Mouse (Mus musculus) hindbrain, embryonic 14.5 days (tissue): ENCODE results near the gene Rtel1. TPM values are rescaled to one million over a fixed set of nuclear protein-coding genes. Genes with fewer than 3 reads are reported as not detected.

ENCODE experiments used
- ATAC-seq: fragments of 200-750 bp; cut with Nextera tagmentation; 2 replicates; pipeline ENCODE4 v1.8.0; 2017; ENCODE audit warnings: moderate number of reproducible peaks, mild to moderate bottlenecking, moderate TSS enrichment, moderate library complexity; ENCODE audit not compliant: low FRiP score
- DNase-seq: peaks from one replicate; pipeline ENCODE4 v3.0.0-alpha.2; 2015; ENCODE audit warnings: low spot score
- H3K27ac ChIP-seq: fragments of 300-500 bp; sonication (generic); 2 replicates; pipeline ENCODE4 v1.5.1; 2014; ENCODE audit warnings: mild to moderate bottlenecking, moderate library complexity
- H3K27me3 ChIP-seq: fragments of 300-500 bp; sonication (generic); 2 replicates; pipeline ENCODE4 v1.6.1; 2014; ENCODE audit warnings: mild to moderate bottlenecking, low read length, mixed read lengths; ENCODE audit not compliant: control insufficient read depth, insufficient read depth
- H3K36me3 ChIP-seq: fragments of 300-500 bp; sonication (generic); replicated peaks from 2 replicates; pipeline ENCODE4 v1.6.1; 2014; ENCODE audit not compliant: control insufficient read depth, insufficient read depth
- H3K4me1 ChIP-seq: fragments of 300-500 bp; sonication (generic); replicated peaks from 2 replicates; pipeline ENCODE4 v1.6.1; 2014; ENCODE audit warnings: antibody characterized with exemption, low read length, mixed read lengths; ENCODE audit not compliant: control insufficient read depth, insufficient read depth
- H3K4me2 ChIP-seq: fragments of 300-500 bp; sonication (generic); replicated peaks from 2 replicates; pipeline ENCODE4 v1.6.1; 2014; ENCODE audit warnings: mild to moderate bottlenecking, moderate library complexity
- H3K4me3 ChIP-seq: fragments of 300-500 bp; sonication (generic); replicated peaks from 2 replicates; pipeline ENCODE4 v1.5.1; 2014; ENCODE audit warnings: mild to moderate bottlenecking, low read length
- H3K9ac ChIP-seq: fragments of 300-500 bp; sonication (generic); 2 replicates; pipeline ENCODE4 v1.6.1; 2014
- H3K9me3 ChIP-seq: fragments of 300-500 bp; sonication (generic); 2 replicates; pipeline ENCODE4 v1.6.1; 2016; ENCODE audit warnings: low read length; ENCODE audit not compliant: control insufficient read depth
- WGBS: fragments of 180-500 bp; shearing (Covaris S2); extraction: QIAGEN DNeasy Blood & Tissue Kit; methylation state at CpG from one replicate; pipeline ENCODE4 v1.1.7; 2014; 5-methylcytosine and 5-hydroxymethylcytosine counted together
- polyA plus RNA-seq: library from polyadenylated mRNA; unstranded; fragments of >200 nt; fragmentation: Nextera tagmentation; extraction: Ambion mirVana; gene quantifications from 2 replicates; pipeline ENCODE4 v1.2.1, GENCODE M21; 2014

Rtel1 gene
- polyA plus RNA-seq, 1 experiment from 2014 or later, result 40.8 TPM

- Histone ChIP-seq H3K36me3 (peaks cover 64% of the 10 kb centered on the region), H3K4me3 (no peak overlapping the region), H3K9ac (no peak overlapping the region), H3K27ac (no peak overlapping the region), H3K27me3 (no peaks in the 10 kb centered on the region), H3K4me1 (no peaks in the 10 kb centered on the region), H3K9me3 (no peaks in the 10 kb centered on the region), H3K4me2 (no peak overlapping the region)
- no peak for DNase-seq
- WGBS, result 89% methylated on average over 5 of the region's 5 CpGs
- ATAC-seq, result no peak
Observed at GRCm38 (mm10) chr2:181380251-181380650, 60.7 kb downstream of the Rtel1 start.

DNA sequence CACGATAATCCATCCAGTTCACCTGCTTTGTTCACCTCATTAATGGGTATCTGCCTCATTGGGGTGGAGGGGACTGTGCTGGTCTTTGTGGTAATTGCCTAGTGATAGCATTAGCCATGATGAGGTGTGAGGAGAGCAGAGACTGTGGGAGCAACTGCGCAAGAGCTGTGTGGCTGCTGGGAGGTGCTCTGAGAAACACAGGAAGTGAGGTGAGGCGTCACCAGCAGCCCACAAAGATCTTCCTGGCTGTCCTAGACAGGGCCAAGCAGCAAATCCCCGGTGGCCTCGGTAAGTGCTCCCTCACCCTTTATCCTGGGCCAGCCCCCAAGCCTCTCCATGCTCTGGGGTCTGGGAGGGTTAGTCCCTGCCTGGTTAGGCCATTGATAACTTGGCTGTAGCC lies 61.6 kb downstream of the Rtel1 start:
- no peaks in the 10 kb centered on the region for H3K4me1 ChIP-seq
- WGBS, result 90% methylated on average over 5 of the region's 5 CpGs
- H3K27me3 ChIP-seq, result no peaks in the 10 kb centered on the region
- no peak overlapping the region for H3K4me2 ChIP-seq
- no peak for ATAC-seq
- peaks cover 73% of the 10 kb centered on the region for H3K36me3 ChIP-seq
- H3K9me3 ChIP-seq, result no peaks in the 10 kb centered on the region
- DNase-seq, result no peak
- no peak overlapping the region for H3K27ac ChIP-seq
- H3K4me3 ChIP-seq, result no peak overlapping the region
- no peak overlapping the region for H3K9ac ChIP-seq

DNA sequence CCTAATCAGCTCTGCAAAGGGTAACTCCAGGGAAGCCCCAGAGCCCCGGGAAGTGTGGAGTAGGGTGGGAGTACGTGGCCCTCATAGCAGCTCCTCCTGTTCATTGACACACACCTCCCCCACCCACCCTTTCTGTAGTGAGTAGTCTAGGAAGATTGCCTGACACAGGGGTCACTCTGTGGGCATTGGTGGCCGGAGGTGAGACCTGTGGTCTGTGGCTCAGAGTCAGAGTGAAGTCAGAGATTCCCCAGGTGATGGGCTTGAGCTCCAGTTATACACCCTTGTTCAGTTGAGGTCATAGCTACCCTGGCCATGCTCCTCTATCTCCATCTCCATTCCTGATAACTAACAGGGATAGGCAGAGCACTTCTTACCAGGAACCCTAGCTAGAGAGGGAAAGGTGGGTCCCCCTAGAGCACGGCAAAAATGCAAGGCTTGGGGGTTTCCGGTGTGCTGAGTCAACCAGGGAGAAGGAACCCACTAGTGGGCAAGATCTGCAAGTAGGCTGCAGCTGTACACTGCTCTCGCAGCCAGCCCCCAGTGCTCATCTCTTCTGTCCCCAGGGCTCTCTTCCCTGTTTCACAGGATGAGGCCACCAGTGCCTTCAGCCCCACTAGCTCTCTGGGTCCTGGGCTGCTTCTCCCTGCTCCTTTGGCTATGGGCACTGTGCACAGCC lies 62.2 kb downstream of the Rtel1 start:
- no peaks in the 10 kb centered on the region for H3K4me1 ChIP-seq
- no peaks in the 10 kb centered on the region for H3K9me3 ChIP-seq
- no peaks in the 10 kb centered on the region for H3K27me3 ChIP-seq
- H3K4me2 ChIP-seq, result no peak overlapping the region
- ATAC-seq, result no peak
- H3K9ac ChIP-seq, result no peak overlapping the region
- H3K27ac ChIP-seq, result no peak overlapping the region
- peaks cover 78% of the 10 kb centered on the region for H3K36me3 ChIP-seq
- DNase-seq, result no peak
- 90% methylated on average over 6 of the region's 6 CpGs for WGBS
- H3K4me3 ChIP-seq, result no peak overlapping the region

DNA sequence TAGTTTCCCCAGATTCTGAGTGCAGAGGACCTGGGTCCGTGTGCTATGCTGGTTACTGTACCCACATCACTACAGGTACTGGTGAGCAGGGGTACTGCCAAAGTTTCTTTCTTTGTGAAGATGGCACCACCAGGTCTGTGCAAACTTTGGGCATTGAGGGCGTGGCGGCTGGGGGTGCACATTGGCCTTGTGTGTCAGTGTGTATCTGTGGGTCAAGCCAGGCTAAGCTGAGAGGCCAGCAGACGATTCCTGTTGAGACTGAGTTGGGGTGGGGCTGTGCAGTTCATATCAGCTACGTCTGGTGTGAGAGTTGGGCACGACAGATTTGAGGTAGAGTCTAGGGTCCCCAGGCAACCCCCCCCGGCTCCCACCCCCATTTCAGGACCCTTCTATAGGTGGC lies 64.9 kb downstream of the Rtel1 start:
- Histone ChIP-seq H3K9ac (no peak overlapping the region), H3K4me1 (no peaks in the 10 kb centered on the region), H3K27ac (no peak overlapping the region), H3K4me2 (no peak overlapping the region), H3K4me3 (no peak overlapping the region), H3K36me3 (peaks cover 77% of the 10 kb centered on the region), H3K9me3 (no peaks in the 10 kb centered on the region), H3K27me3 (no peaks in the 10 kb centered on the region)
- no peak for DNase-seq
- peak; percentile 4; the same call in 1 of the 2 replicates for ATAC-seq
- 90% methylated on average over 7 of the region's 7 CpGs for WGBS

- Histone ChIP-seq H3K4me2 (no peak overlapping the region), H3K4me1 (no peaks in the 10 kb centered on the region), H3K9me3 (no peaks in the 10 kb centered on the region), H3K27me3 (no peaks in the 10 kb centered on the region), H3K27ac (no peak overlapping the region; the same call in 1 of the 2 replicates), H3K36me3 (peaks cover 77% of the 10 kb centered on the region), H3K9ac (no peak overlapping the region), H3K4me3 (no peak overlapping the region)
- 80% methylated on average over 4 of the region's 4 CpGs for WGBS
- no peak for DNase-seq
- peak; percentile 58; the same call in 1 of the 2 replicates for ATAC-seq
Observed at GRCm38 (mm10) chr2:181384919-181385391, 65.4 kb downstream of the Rtel1 start.

- no peaks in the 10 kb centered on the region for H3K27me3 ChIP-seq
- DNase-seq (no peak), ATAC-seq (no peak)
- no peak overlapping the region for H3K27ac ChIP-seq
- 88% methylated on average over 3 of the region's 3 CpGs for WGBS
- no peak overlapping the region for H3K4me2 ChIP-seq
- H3K9ac ChIP-seq, result no peak overlapping the region
- H3K36me3 ChIP-seq, result peaks cover 77% of the 10 kb centered on the region
- H3K4me3 ChIP-seq, result no peak overlapping the region
- no peaks in the 10 kb centered on the region for H3K4me1 ChIP-seq
- H3K9me3 ChIP-seq, result no peaks in the 10 kb centered on the region
Observed at GRCm38 (mm10) chr2:181385885-181386284, 66.3 kb downstream of the Rtel1 start.

DNA sequence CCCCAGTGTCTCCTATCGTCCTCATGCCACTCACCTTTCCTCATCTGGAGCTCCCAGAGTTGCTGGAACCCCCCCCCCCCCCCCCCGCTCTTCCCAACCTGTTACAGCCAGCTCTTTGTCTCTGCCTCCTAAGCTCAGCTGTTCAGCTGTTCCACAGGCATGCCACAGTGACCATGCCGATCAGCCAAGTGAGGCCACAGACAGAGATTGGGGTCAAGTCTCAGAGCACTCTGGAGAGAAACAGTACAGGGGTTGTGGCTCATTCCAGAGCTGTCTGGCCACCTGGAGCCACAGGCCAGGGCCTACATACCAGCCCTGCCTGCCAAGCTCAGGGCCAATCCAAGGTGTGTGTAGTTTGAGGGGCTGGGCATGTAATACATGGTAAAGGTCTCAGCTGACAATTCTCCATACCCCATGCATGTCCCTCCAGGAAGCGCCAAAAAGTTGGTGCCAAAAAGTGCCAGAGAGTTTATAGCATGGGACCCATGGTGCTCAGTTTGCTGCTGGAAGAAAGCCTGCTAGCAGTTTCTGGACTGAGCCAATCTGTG lies 67.2 kb downstream of the Rtel1 start:
- Histone ChIP-seq H3K36me3 (peaks cover 77% of the 10 kb centered on the region), H3K27me3 (no peaks in the 10 kb centered on the region), H3K9ac (no peak overlapping the region), H3K9me3 (no peaks in the 10 kb centered on the region), H3K4me1 (no peaks in the 10 kb centered on the region), H3K27ac (no peak overlapping the region), H3K4me3 (no peak overlapping the region), H3K4me2 (no peak overlapping the region)
- DNase-seq (no peak), ATAC-seq (no peak)
- 77% methylated on average over 3 of the region's 4 CpGs for WGBS

DNA sequence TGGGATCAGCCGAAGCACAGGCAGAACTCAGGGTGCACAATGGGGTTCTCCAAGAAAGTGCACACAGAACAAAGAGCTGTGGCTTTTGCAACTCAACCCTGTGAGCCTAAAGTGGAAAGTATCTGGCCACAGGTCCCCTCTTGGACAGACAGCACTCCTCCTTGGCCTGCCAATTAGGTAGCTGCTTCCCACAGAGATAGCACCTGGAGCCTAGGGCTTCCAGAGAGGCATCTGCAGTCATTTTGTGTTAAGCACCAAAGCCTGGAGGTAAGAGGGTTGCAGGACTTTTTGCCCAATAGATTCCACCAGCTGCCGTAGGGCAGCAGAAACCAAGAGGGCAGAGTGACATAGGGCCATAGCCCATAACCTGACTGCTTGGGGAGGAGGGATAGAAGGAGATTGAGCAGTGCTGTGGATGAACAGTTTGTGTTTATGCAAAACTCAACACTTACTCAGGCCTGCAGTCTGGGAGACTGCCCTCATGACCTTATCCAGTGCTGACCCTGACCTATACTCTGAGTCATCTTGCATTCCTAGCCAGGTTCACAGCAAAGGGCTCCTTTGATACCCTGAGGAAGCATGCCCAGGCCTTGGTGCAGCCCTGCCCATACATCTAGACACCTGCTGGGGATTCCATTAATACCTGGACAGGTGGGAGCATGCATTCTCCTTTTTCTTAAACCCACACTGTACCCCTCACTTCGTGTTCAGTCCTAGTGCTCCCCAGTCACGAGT lies 70.8 kb downstream of the Rtel1 start:
- Histone ChIP-seq H3K4me1 (no peaks in the 10 kb centered on the region), H3K4me2 (no peak overlapping the region), H3K27ac (no peak overlapping the region), H3K36me3 (peaks cover 58% of the 10 kb centered on the region), H3K9ac (no peak overlapping the region), H3K4me3 (no peak overlapping the region), H3K9me3 (no peaks in the 10 kb centered on the region), H3K27me3 (no peaks in the 10 kb centered on the region)
- 81% methylated on average over 4 of the region's 4 CpGs for WGBS
- ATAC-seq (no peak; the same call in 1 of the 2 replicates), DNase-seq (no peak)

DNA sequence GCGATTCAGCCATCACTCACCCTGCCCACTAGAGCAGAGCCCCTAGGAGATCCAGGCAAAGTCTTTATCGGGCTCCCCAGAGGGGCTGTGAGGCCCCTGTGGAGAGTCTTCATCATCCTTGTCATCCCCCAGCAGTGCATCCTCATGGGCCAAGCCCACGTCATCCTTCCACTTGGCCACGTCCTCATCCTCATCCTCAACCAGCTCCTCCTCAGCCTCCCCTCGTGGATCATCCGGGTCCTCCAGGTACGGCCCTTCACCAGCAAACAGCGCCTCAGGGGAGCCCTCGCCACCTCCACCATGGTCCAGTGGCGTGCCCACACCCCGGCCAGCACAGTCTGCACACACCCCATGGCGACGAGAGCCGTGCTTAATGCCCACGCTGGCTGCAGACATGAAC lies 71.5 kb downstream of the Rtel1 start:
- 92% methylated on average over 15 of the region's 15 CpGs for WGBS
- no peak overlapping the region for H3K9ac ChIP-seq
- H3K4me2 ChIP-seq, result no peak overlapping the region
- H3K36me3 ChIP-seq, result peaks cover 51% of the 10 kb centered on the region
- ATAC-seq (no peak), DNase-seq (no peak)
- no peaks in the 10 kb centered on the region for H3K4me1 ChIP-seq
- H3K27me3 ChIP-seq, result no peaks in the 10 kb centered on the region
- no peaks in the 10 kb centered on the region for H3K9me3 ChIP-seq
- no peak overlapping the region for H3K4me3 ChIP-seq
- H3K27ac ChIP-seq, result no peak overlapping the region
